Mouse (Mus musculus) thymus, adult 2 months (tissue): ENCODE data around the gene Rab10.

ENCODE experiments used
- CTCF ChIP-seq: fragments of 200-500 bp; IDR thresholded peaks from 2 replicates; pipeline ENCODE4 v1.5.1; 2012; ENCODE audit warnings: mild to moderate bottlenecking, control low read depth, low read length, moderate library complexity, borderline replicate concordance; ENCODE audit not compliant: control insufficient read depth, poor library complexity, insufficient read depth; ENCODE audit errors: extremely low read depth
- POLR2A ChIP-seq: fragments of 200-500 bp; IDR thresholded peaks from 2 replicates; pipeline ENCODE4 v1.6.1; 2012; ENCODE audit warnings: mild to moderate bottlenecking, low read length, control low read depth, moderate library complexity; ENCODE audit not compliant: control insufficient read depth, poor library complexity, insufficient read depth; ENCODE audit errors: extremely low read depth

- TF ChIP-seq POLR2A (no peak), CTCF (no peak)
Measured at GRCm38 (mm10) chr12:3296056-3296455, 13.7 kb downstream of the Rab10 start.
